ENCODE assay signal across 18 mouse cellular contexts in genomic region chr5:91484324-91484723, GRCm38 (mm10). TPM values are rescaled to one million over a fixed set of nuclear protein-coding genes. Genes with fewer than 3 reads are reported as not detected.
A peak's percentile ranks its signal among the peaks of the same experiment; 100 is the strongest.
DNase-seq lines count a peak whose midpoint lies in the region; ATAC-seq and TF ChIP-seq lines count a peak whose summit lies in the region.
"Had no signal": no experiment of that assay in that cellular context is flagged by ENCODE, and none has a peak within 500 bp of the region (broad histone marks: within the 10 kb centered on the region; RNA-seq: fewer than 3 reads in every experiment).

No protein-coding gene starts in this region.

- TF ChIP-seq CTCF in liver, adult 2 months (IDR thresholded peaks at IDR 0.05; ENCODE audit: low read depth, low read length) = no peak
- no peak for TF ChIP-seq CTCF in liver, postnatal 0 days (IDR thresholded peaks at IDR 0.05; ENCODE audit: low read depth)

- H3K9ac ChIP-seq in liver, adult 2 months (ENCODE audit: low read depth, low read length) = no peak overlapping the region
- no peak overlapping the region for H3K9ac ChIP-seq in liver, postnatal 0 days (replicated peaks)

- H3K27ac ChIP-seq in liver, adult 2 months (replicated peaks; ENCODE audit: insufficient read depth, low read depth, low read length) = no peak overlapping the region
- no peak overlapping the region for H3K27ac ChIP-seq in liver, postnatal 0 days (ENCODE audit: low read depth)

- H3K4me2 ChIP-seq in liver, postnatal 0 days (ENCODE audit: low read depth, low read length) = no peak overlapping the region

- 20% methylated on average over 1 of the region's 1 CpGs for WGBS in liver, adult 2 months
- 68% methylated on average over 1 of the region's 1 CpGs for WGBS in liver, postnatal 0 days (ENCODE audit: insufficient replicate concordance)

- no peaks in the 10 kb centered on the region for H3K79me2 ChIP-seq in liver, adult 2 months (ENCODE audit: control insufficient read depth, insufficient read depth, low read length)

- H3K9me3 ChIP-seq in liver, postnatal 0 days (ENCODE audit: low read length) = no peaks in the 10 kb centered on the region
- H3K9me3 ChIP-seq: G1E had no signal

- DNase-seq in liver, adult 2 months (ENCODE audit: extremely low read depth, low read depth, low spot score) = peak; percentile 98
- DNase-seq in liver, postnatal 0 days = no peak
- DNase-seq: adrenal gland, adult 2 months; adrenal gland, adult 8-10 months; adrenal gland, postnatal 10 days; adrenal gland, postnatal 14 days; adrenal gland, postnatal 25 days; adrenal gland, postnatal 36 days; B cell, adult 2 months; cerebellum, adult 11 months; cerebellum, adult 11-12 months; cerebellum, adult 18-20 months; cerebellum, adult 2 months had no signal

- ATAC-seq in liver, postnatal 0 days = no peak
- ATAC-seq: activated CD4-positive, CD25-positive, alpha-beta regulatory T cell, adult 4 months; CD4-positive, CD25-positive, alpha-beta regulatory T cell, adult 4 months; Patski had no signal

- no peak overlapping the region for H3K4me3 ChIP-seq in liver, adult 2 months (ENCODE audit: insufficient read depth, low read depth, low read length)
- H3K4me3 ChIP-seq in liver, postnatal 0 days (ENCODE audit: low read depth, low read length) = no peak overlapping the region

- H3K36me3 ChIP-seq in liver, adult 2 months (ENCODE audit: control insufficient read depth, insufficient read depth, low read length) = no peaks in the 10 kb centered on the region
- no peaks in the 10 kb centered on the region for H3K36me3 ChIP-seq in liver, postnatal 0 days (replicated peaks; ENCODE audit: insufficient read depth, low read length)
- H3K36me3 ChIP-seq: G1E had no signal

- H3K4me1 ChIP-seq in liver, adult 2 months (ENCODE audit: control insufficient read depth, insufficient read depth, low read length) = peaks cover 2% of the 10 kb centered on the region; the same call in 1 of the 2 replicates
- no peaks in the 10 kb centered on the region for H3K4me1 ChIP-seq in liver, postnatal 0 days (ENCODE audit: insufficient read depth)

- no peak for TF ChIP-seq POLR2A in liver, adult 2 months (IDR thresholded peaks at IDR 0.05; ENCODE audit: extremely low read depth, insufficient read depth, low read length)

- TF ChIP-seq EP300 in liver, postnatal 0 days (IDR thresholded peaks at IDR 0.05; ENCODE audit: low read depth) = no peak

- H3K27me3 ChIP-seq in liver, adult 2 months (ENCODE audit: control insufficient read depth, insufficient read depth, low read length) = no peaks in the 10 kb centered on the region
- H3K27me3 ChIP-seq in liver, postnatal 0 days (ENCODE audit: insufficient read depth, low read length) = no peaks in the 10 kb centered on the region
- H3K27me3 ChIP-seq: CH12.LX had no signal

RNA-seq across cellular contexts. Expression of gene Parm1, which starts 33.1 kb away (rescaled TPM):
- under 0.01 and 0.27 TPM in 2 replicates for total RNA-seq in liver, adult 2 months (2014; rRNA removed)
- polyA plus RNA-seq in liver, adult 2 months (2012; rRNA removed) = 0.05 TPM in 2 replicates
- polyA plus RNA-seq in liver, postnatal 0 days (2015; fragmentation: Nextera tagmentation; extraction: Ambion mirVana) = 0.31 and 0.34 TPM in 2 replicates
- polyA plus RNA-seq: activated CD4-positive, CD25-positive, alpha-beta regulatory T cell, adult 4 months; CD4-positive, CD25-positive, alpha-beta regulatory T cell, adult 4 months had no signal
